In the genomic region with DNA sequence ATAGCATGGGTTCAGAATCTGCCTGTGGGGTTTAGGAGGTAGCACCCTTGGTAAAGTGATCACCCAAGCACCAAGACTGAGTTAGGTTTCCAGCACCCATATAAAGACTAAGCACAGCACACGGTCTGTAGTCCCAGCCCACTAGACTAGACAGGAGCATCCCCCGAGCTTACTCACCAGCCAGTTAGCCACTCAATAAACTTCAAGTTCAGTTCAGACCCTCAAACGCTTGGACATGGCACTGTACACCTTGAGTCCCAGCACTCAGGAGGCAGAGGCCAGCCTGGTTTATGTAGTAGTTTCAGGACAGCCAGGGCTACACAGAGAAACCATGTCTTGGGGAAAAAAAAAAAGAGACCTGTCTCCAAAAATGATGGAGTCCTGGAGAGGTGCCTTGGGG, we compare ENCODE assay signal across 23 mouse cellular contexts.
"Had no signal": no experiment of that assay in that cellular context is flagged by ENCODE, and none has a peak within 500 bp of the region (broad histone marks: within the 10 kb centered on the region; RNA-seq: fewer than 3 reads in every experiment).

No protein-coding gene starts in this region.

- DNase-seq: gastrocnemius, postnatal 14 days; gastrocnemius, postnatal 36 days; heart, adult 18-20 months; heart, postnatal 14 days; heart, postnatal 36 days; kidney, adult 11 months; kidney, adult 2 months; kidney, postnatal 10 days; kidney, postnatal 25 days; kidney, postnatal 4 days; liver; liver, embryonic 13.5 days had no signal

- ATAC-seq: intestine, embryonic 16.5 days had no signal

- H3K4me3 ChIP-seq: heart, embryonic 13.5 days; heart, embryonic 15.5 days; hindbrain, embryonic 13.5 days; hindbrain, embryonic 15.5 days; layer of hippocampus, adult 2 months; left cerebral cortex, adult 2 months; limb, embryonic 10.5 days; limb, embryonic 12.5 days; liver, embryonic 13.5 days had no signal

- H3K9ac ChIP-seq: heart, embryonic 13.5 days; heart, embryonic 15.5 days; hindbrain, embryonic 13.5 days; hindbrain, embryonic 15.5 days; limb, embryonic 12.5 days; liver, embryonic 13.5 days had no signal

- H3K9me3 ChIP-seq: heart, embryonic 13.5 days; heart, embryonic 15.5 days; hindbrain, embryonic 13.5 days; hindbrain, embryonic 15.5 days; limb, embryonic 10.5 days; limb, embryonic 12.5 days; liver, embryonic 13.5 days had no signal

- H3K4me2 ChIP-seq: heart, embryonic 11.5 days; heart, embryonic 13.5 days; heart, embryonic 15.5 days; hindbrain, embryonic 13.5 days; hindbrain, embryonic 15.5 days; limb, embryonic 12.5 days; liver, embryonic 11.5 days; liver, embryonic 13.5 days had no signal

- H3K27ac ChIP-seq: heart, embryonic 13.5 days; heart, embryonic 15.5 days; hindbrain, embryonic 13.5 days; hindbrain, embryonic 15.5 days; layer of hippocampus, adult 2 months; left cerebral cortex, adult 2 months; limb, embryonic 10.5 days; limb, embryonic 12.5 days; liver, embryonic 13.5 days had no signal

- H3K4me1 ChIP-seq: heart, embryonic 13.5 days; heart, embryonic 15.5 days; hindbrain, embryonic 13.5 days; hindbrain, embryonic 15.5 days; limb, embryonic 10.5 days; limb, embryonic 12.5 days; liver, embryonic 13.5 days had no signal

- H3K27me3 ChIP-seq: heart, embryonic 13.5 days; heart, embryonic 15.5 days; hindbrain, embryonic 13.5 days; hindbrain, embryonic 15.5 days; limb, embryonic 12.5 days; liver, embryonic 13.5 days had no signal
